Mouse (Mus musculus): ENCODE results near the gene Cstl1. TPM values are rescaled to one million over a fixed set of nuclear protein-coding genes. Genes with fewer than 3 reads are reported as not detected.
"Not testable (repeated sequence)": the region's sequence is repeated elsewhere in the genome, so short reads cannot be mapped to it uniquely, and the experiment has no call there.

Cstl1 gene
- polyA plus RNA-seq, 1 experiment from 2014 or later, result not detected

GRCm38 (mm10) chr2:148751893-148752813, 2.0 kb downstream of the Cstl1 start:
- ATAC-seq (ENCODE audit: insufficient read depth, low FRiP score, low read depth), result peak; percentile 47; the same call in 1 of the 2 replicates
- Histone ChIP-seq H3K27ac (no peak overlapping the region), H3K9ac (no peak overlapping the region), H3K36me3 (no peaks in the 10 kb centered on the region), H3K9me3 (no peaks in the 10 kb centered on the region), H3K4me3 (replicated peaks) (peak overlapping the region; percentile 30), H3K4me1 (no peaks in the 10 kb centered on the region), H3K4me2 (peak overlapping the region; percentile 52), H3K27me3 (replicated peaks) (no peaks in the 10 kb centered on the region)
- WGBS, result 17% methylated on average over 15 of the region's 15 CpGs

GRCm38 (mm10) chr2:148754310-148754846, 4.2 kb downstream of the Cstl1 start:
- Histone ChIP-seq H3K36me3 (no peaks in the 10 kb centered on the region), H3K4me2 (no peak overlapping the region), H3K27me3 (replicated peaks) (no peaks in the 10 kb centered on the region), H3K4me1 (no peaks in the 10 kb centered on the region), H3K9ac (no peak overlapping the region), H3K27ac (no peak overlapping the region), H3K9me3 (no peaks in the 10 kb centered on the region), H3K4me3 (replicated peaks) (no peak overlapping the region)
- no peak for ATAC-seq (ENCODE audit: insufficient read depth, low FRiP score, low read depth)
- WGBS, result 54% methylated on average over 1 of the region's 1 CpGs

- no peak overlapping the region for H3K4me2 ChIP-seq
Measured at GRCm38 (mm10) chr2:148763648-148764388, 13.7 kb downstream of the Cstl1 start.

GRCm38 (mm10) chr2:148771397-148771796, 21.2 kb downstream of the Cstl1 start, which contains the start of gene Cst11:
Cst11 (minus strand) TSS chr2:148771497.
- not testable (repeated sequence) for H3K27ac ChIP-seq; ATAC-seq (ENCODE audit: insufficient read depth, low FRiP score, low read depth); H3K4me1 ChIP-seq; H3K4me3 ChIP-seq (replicated peaks); H3K9ac ChIP-seq; H3K4me2 ChIP-seq; H3K36me3 ChIP-seq; H3K27me3 ChIP-seq (replicated peaks); H3K9me3 ChIP-seq
- WGBS, result 82% methylated on average over 4 of the region's 4 CpGs

More at GRCm38 (mm10) chr2:148763648-148764388, 13.7 kb downstream of the Cstl1 start:
- no peaks in the 10 kb centered on the region for H3K9me3 ChIP-seq
- WGBS, result 94% methylated on average over 1 of the region's 1 CpGs
- no peak overlapping the region for H3K4me3 ChIP-seq (replicated peaks)
- ATAC-seq (ENCODE audit: insufficient read depth, low FRiP score, low read depth), result no peak
- no peaks in the 10 kb centered on the region for H3K36me3 ChIP-seq
- H3K27me3 ChIP-seq (replicated peaks), result no peaks in the 10 kb centered on the region
- no peak overlapping the region for H3K9ac ChIP-seq
- H3K4me1 ChIP-seq, result no peaks in the 10 kb centered on the region
- H3K27ac ChIP-seq, result no peak overlapping the region

GRCm38 (mm10) chr2:148781709-148782108, 31.6 kb downstream of the Cstl1 start, which contains the start of gene 8030411F24Rik:
8030411F24Rik (plus strand) TSS chr2:148782009.
- Histone ChIP-seq H3K9me3 (no peaks in the 10 kb centered on the region), H3K4me2 (no peak within 1 kb of the TSS), H3K4me3 (replicated peaks) (no peak within 1 kb of the TSS), H3K27ac (no peak within 1 kb of the TSS), H3K36me3 (no peaks in the 10 kb centered on the region), H3K9ac (no peak within 1 kb of the TSS), H3K4me1 (no peaks in the 10 kb centered on the region), H3K27me3 (replicated peaks) (no peaks in the 10 kb centered on the region)
- ATAC-seq (ENCODE audit: insufficient read depth, low FRiP score, low read depth), result no peak
- 7% methylated on average over 1 of the region's 1 CpGs for WGBS

- H3K36me3 ChIP-seq, result no peaks in the 10 kb centered on the region
- H3K4me3 ChIP-seq (replicated peaks), result no peak within 1 kb of the TSS
- ATAC-seq (ENCODE audit: insufficient read depth, low FRiP score, low read depth), result no peak
- H3K27ac ChIP-seq, result no peak within 1 kb of the TSS
- H3K27me3 ChIP-seq (replicated peaks), result no peaks in the 10 kb centered on the region
- no peak within 1 kb of the TSS for H3K9ac ChIP-seq
- no peaks in the 10 kb centered on the region for H3K4me1 ChIP-seq
- no peaks in the 10 kb centered on the region for H3K9me3 ChIP-seq
- WGBS, result 94% methylated on average over 6 of the region's 6 CpGs
- no peak within 1 kb of the TSS for H3K4me2 ChIP-seq
Measured at GRCm38 (mm10) chr2:148789142-148789541, 39.0 kb downstream of the Cstl1 start, which contains the start of gene Cst12. Cst12 (plus strand) TSS chr2:148789361.

GRCm38 (mm10) chr2:148798485-148798884, 48.3 kb downstream of the Cstl1 start, which contains the start of gene Cst8:
Cst8 (plus strand) TSS chr2:148798785.
- H3K36me3 ChIP-seq, result no peaks in the 10 kb centered on the region
- H3K4me1 ChIP-seq, result no peaks in the 10 kb centered on the region
- H3K27ac ChIP-seq, result no peak within 1 kb of the TSS
- H3K4me3 ChIP-seq (replicated peaks), result no peak within 1 kb of the TSS
- 78% methylated on average over 1 of the region's 1 CpGs for WGBS
- H3K27me3 ChIP-seq (replicated peaks), result no peaks in the 10 kb centered on the region
- no peaks in the 10 kb centered on the region for H3K9me3 ChIP-seq
- no peak for ATAC-seq (ENCODE audit: insufficient read depth, low FRiP score, low read depth)
- H3K9ac ChIP-seq, result no peak within 1 kb of the TSS
- H3K4me2 ChIP-seq, result no peak within 1 kb of the TSS

GRCm38 (mm10) chr2:148801491-148801921, 51.3 kb downstream of the Cstl1 start:
- H3K9ac ChIP-seq, result no peak overlapping the region
- WGBS, result 23% methylated on average over 3 of the region's 3 CpGs
- H3K4me2 ChIP-seq, result no peak overlapping the region
- H3K4me1 ChIP-seq, result no peaks in the 10 kb centered on the region
- no peaks in the 10 kb centered on the region for H3K27me3 ChIP-seq (replicated peaks)
- no peak overlapping the region for H3K27ac ChIP-seq
- ATAC-seq (ENCODE audit: insufficient read depth, low FRiP score, low read depth), result no peak
- H3K9me3 ChIP-seq, result no peaks in the 10 kb centered on the region
- H3K36me3 ChIP-seq, result no peaks in the 10 kb centered on the region
- no peak overlapping the region for H3K4me3 ChIP-seq (replicated peaks)

Other genes with a start within 250 kb of the Cstl1 start
- gene Nxt1, start 77.8 kb upstream of the Cstl1 start, polyA plus RNA-seq (2015; fragmentation: Nextera tagmentation; extraction: Ambion mirVana), result 78.8 and 88.8 TPM in 2 replicates
- 17.1 and 17.5 TPM in 2 replicates for gene Gzf1, start 69.3 kb upstream of the Cstl1 start, polyA plus RNA-seq (2015; fragmentation: Nextera tagmentation; extraction: Ambion mirVana)
- 4.5 and 4.9 TPM in 2 replicates for gene Napb, start 17.9 kb upstream of the Cstl1 start, polyA plus RNA-seq (2015; fragmentation: Nextera tagmentation; extraction: Ambion mirVana)
- gene Cst11, start 21.1 kb downstream of the Cstl1 start, polyA plus RNA-seq (2015; fragmentation: Nextera tagmentation; extraction: Ambion mirVana), result not detected in 2 replicates
- not detected in 2 replicates for gene 8030411F24Rik, start 31.7 kb downstream of the Cstl1 start, polyA plus RNA-seq (2015; fragmentation: Nextera tagmentation; extraction: Ambion mirVana)
- gene Cst12, start 39.0 kb downstream of the Cstl1 start, polyA plus RNA-seq (2015; fragmentation: Nextera tagmentation; extraction: Ambion mirVana), result not detected in 2 replicates
- gene Cst8, start 48.4 kb downstream of the Cstl1 start, polyA plus RNA-seq (2015; fragmentation: Nextera tagmentation; extraction: Ambion mirVana), result 0.85 and 1.5 TPM in 2 replicates
- gene Cst13, start 69.7 kb downstream of the Cstl1 start, polyA plus RNA-seq (2015; fragmentation: Nextera tagmentation; extraction: Ambion mirVana), result not detected in 2 replicates
- gene Cst9, start 84.8 kb downstream of the Cstl1 start, polyA plus RNA-seq (2015; fragmentation: Nextera tagmentation; extraction: Ambion mirVana), result not detected in 2 replicates
- gene 9230104L09Rik, start 114.7 kb downstream of the Cstl1 start, polyA plus RNA-seq (2015; fragmentation: Nextera tagmentation; extraction: Ambion mirVana), result not detected in 2 replicates
- gene Cst3, start 125.3 kb downstream of the Cstl1 start, polyA plus RNA-seq (2015; fragmentation: Nextera tagmentation; extraction: Ambion mirVana), result 456 and 486 TPM in 2 replicates

Measured in stomach, embryonic 15.5 days (tissue).